Mouse (Mus musculus) erythroid progenitor cell, adult 5-6 weeks (primary cell): ENCODE measurements around the gene Cmklr1. TPM values are rescaled to one million over a fixed set of nuclear protein-coding genes. Genes with fewer than 3 reads are reported as not detected.
"Not testable (repeated sequence)": the region's sequence is repeated elsewhere in the genome, so short reads cannot be mapped to it uniquely, and the experiment has no call there.

Experiments
- ATAC-seq: replicated peaks from 2 replicates; pipeline ENCODE4 v1.8.0; 2016; ENCODE audit warnings: moderate number of reproducible peaks, mild to moderate bottlenecking, moderate TSS enrichment, inconsistent platforms; ENCODE audit not compliant: poor library complexity, low FRiP score, severe bottlenecking
- total RNA-seq, 2 experiments: library from RNA; stranded (forward) in 1 of 2; stranded (reverse) in 1 of 2; fragments of 150-400 nt in 1 of 2; fragments of 186-747, 209-891 nt in 1 of 2; gene quantifications; 2 replicates each; pipeline versions ENCODE4 v1.2.3 to v1.2.4; 2015 to 2017; ENCODE audit warnings: low replicate concordance in 2 of 2

Gene Cmklr1
- total RNA-seq, 2 experiments from 2014 or later = 1.5 to 3.4 TPM

GRCm38 (mm10) chr5:113596252-113596651 is 54.0 kb downstream of the Cmklr1 start:
- no peak for ATAC-seq

- no peak for ATAC-seq
Measured at GRCm38 (mm10) chr5:113593911-113594705, 56.1 kb downstream of the Cmklr1 start.

GRCm38 (mm10) chr5:113591751-113592230 is 58.4 kb downstream of the Cmklr1 start:
- no peak for ATAC-seq

- ATAC-seq = no peak
Measured at GRCm38 (mm10) chr5:113591166-113591565, 59.1 kb downstream of the Cmklr1 start.

- no peak for ATAC-seq
Measured at GRCm38 (mm10) chr5:113590010-113590640, 60.1 kb downstream of the Cmklr1 start.

- not testable (repeated sequence) for ATAC-seq
Measured at GRCm38 (mm10) chr5:113586458-113586849, 63.8 kb downstream of the Cmklr1 start.

GRCm38 (mm10) chr5:113585619-113586457 is 64.4 kb downstream of the Cmklr1 start:
- not testable (repeated sequence) for ATAC-seq

GRCm38 (mm10) chr5:113584439-113584838 is 65.8 kb downstream of the Cmklr1 start:
- ATAC-seq = no peak

- no peak for ATAC-seq
Measured at GRCm38 (mm10) chr5:113583424-113584162, 66.6 kb downstream of the Cmklr1 start.

GRCm38 (mm10) chr5:113580801-113581200 is 69.4 kb downstream of the Cmklr1 start:
- no peak for ATAC-seq

GRCm38 (mm10) chr5:113580248-113580647 is 70.0 kb downstream of the Cmklr1 start:
- no peak for ATAC-seq

- ATAC-seq = no peak
Measured at GRCm38 (mm10) chr5:113579128-113579527, 71.1 kb downstream of the Cmklr1 start.

- ATAC-seq = no peak
Measured at GRCm38 (mm10) chr5:113578428-113578827, 71.8 kb downstream of the Cmklr1 start.

- no peak for ATAC-seq
Measured at GRCm38 (mm10) chr5:113577555-113577954, 72.7 kb downstream of the Cmklr1 start.

GRCm38 (mm10) chr5:113570056-113570717 is 80.0 kb downstream of the Cmklr1 start:
- ATAC-seq = no peak

- ATAC-seq = no peak
Measured at GRCm38 (mm10) chr5:113565858-113566257, 84.4 kb downstream of the Cmklr1 start.

GRCm38 (mm10) chr5:113565101-113565854 is 84.9 kb downstream of the Cmklr1 start:
- ATAC-seq = no peak

- no peak for ATAC-seq
Measured at GRCm38 (mm10) chr5:113564463-113564862, 85.8 kb downstream of the Cmklr1 start.
